Comparison of ENCODE assay signal across 11 mouse cellular contexts in the genomic region with DNA sequence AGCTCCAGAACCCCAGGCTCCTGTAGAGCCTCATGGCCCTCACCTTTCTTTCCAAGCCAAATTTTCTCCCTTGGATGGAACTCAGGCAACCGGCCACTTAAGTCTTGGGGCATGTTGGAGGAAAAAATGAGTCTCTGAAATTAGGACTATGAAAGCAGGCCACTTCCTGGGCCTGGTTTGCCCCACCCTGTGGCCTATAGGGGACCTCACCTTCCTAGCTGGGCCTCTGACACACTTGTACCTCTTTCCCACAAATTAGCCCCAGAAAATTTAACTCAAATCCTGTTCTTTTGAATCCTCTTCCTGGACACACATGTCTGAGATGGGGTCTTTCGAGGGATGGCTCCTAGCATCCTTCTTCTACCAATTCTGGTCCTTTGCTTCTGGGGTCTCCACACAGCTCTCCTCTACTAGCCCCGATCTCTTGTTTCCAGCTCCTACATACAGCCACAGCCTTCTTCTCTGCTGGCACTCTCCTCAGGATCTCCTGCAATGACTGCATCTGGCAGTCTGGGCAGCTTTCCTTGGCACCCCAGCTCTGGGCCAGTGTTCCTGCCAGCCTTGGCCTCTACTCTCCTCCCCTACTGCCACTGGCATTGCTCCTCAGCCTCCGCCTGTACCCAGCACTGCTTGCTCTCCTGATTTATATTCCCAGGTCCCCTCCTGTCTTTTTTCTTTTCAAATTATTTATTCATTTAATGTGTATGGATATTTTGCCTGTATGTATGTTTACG. TPM values are rescaled to one million over a fixed set of nuclear protein-coding genes. Genes with fewer than 3 reads are reported as not detected.
A peak's percentile ranks its signal among the peaks of the same experiment; 100 is the strongest.
DNase-seq lines count a peak whose midpoint lies in the region; ATAC-seq and TF ChIP-seq lines count a peak whose summit lies in the region.
"Had no signal": no experiment of that assay in that cellular context is flagged by ENCODE, and none has a peak within 500 bp of the region (broad histone marks: within the 10 kb centered on the region; RNA-seq: fewer than 3 reads in every experiment).

No protein-coding gene starts in this region.

- no peak overlapping the region for H3K27ac ChIP-seq in forebrain, postnatal 0 days (ENCODE audit: low read depth, low read length)
- H3K27ac ChIP-seq in forebrain, embryonic 13.5 days, result no peak overlapping the region
- no peak overlapping the region for H3K27ac ChIP-seq in kidney, embryonic 14.5 days (ENCODE audit: low read depth, low read length)
- H3K27ac ChIP-seq: intestine, embryonic 15.5 days; stomach, embryonic 15.5 days had no signal

- no peaks in the 10 kb centered on the region for H3K27me3 ChIP-seq in forebrain, postnatal 0 days (ENCODE audit: insufficient read depth, low read length)
- no peaks in the 10 kb centered on the region for H3K27me3 ChIP-seq in forebrain, embryonic 13.5 days
- no peaks in the 10 kb centered on the region for H3K27me3 ChIP-seq in kidney, embryonic 14.5 days (ENCODE audit: control insufficient read depth, insufficient read depth, low read length)
- H3K27me3 ChIP-seq: intestine, embryonic 15.5 days; stomach, embryonic 15.5 days had no signal

- ATAC-seq in forebrain, postnatal 0 days, result peak; percentile 50; the same call in 1 of the 2 replicates
- no peak for ATAC-seq in forebrain, embryonic 13.5 days
- ATAC-seq in kidney, embryonic 14.5 days (ENCODE audit: low FRiP score, low TSS enrichment), result no peak

- H3K36me3 ChIP-seq in forebrain, postnatal 0 days (ENCODE audit: insufficient read depth), result no peaks in the 10 kb centered on the region
- no peaks in the 10 kb centered on the region for H3K36me3 ChIP-seq in forebrain, embryonic 13.5 days (ENCODE audit: poor library complexity, severe bottlenecking)
- peaks cover 15% of the 10 kb centered on the region for H3K36me3 ChIP-seq in kidney, embryonic 14.5 days (ENCODE audit: control insufficient read depth, insufficient read depth, low read length)

- no peak overlapping the region for H3K9ac ChIP-seq in forebrain, postnatal 0 days
- no peak overlapping the region for H3K9ac ChIP-seq in forebrain, embryonic 13.5 days
- no peak overlapping the region for H3K9ac ChIP-seq in kidney, embryonic 14.5 days (ENCODE audit: low read depth, low read length)
- H3K9ac ChIP-seq: intestine, embryonic 15.5 days; stomach, embryonic 15.5 days had no signal

- DNase-seq in forebrain, postnatal 0 days, result peak; percentile 32
- peak; percentile 35 for DNase-seq in 3T3-L1 (ENCODE audit: low read depth, low spot score)
- peak; percentile 80 for DNase-seq in cerebellum, adult 8-10 months
- peak; percentile 60 to 67 for DNase-seq in heart, adult 9 months (ENCODE audit: low spot score in 2 of 2)
- no peak for DNase-seq in lung, adult 18-20 months
- DNase-seq in thymus, adult 18-20 months, result no peak

- TF ChIP-seq CTCF in forebrain, postnatal 0 days (IDR thresholded peaks at IDR 0.05; ENCODE audit: low read depth), result no peak

- no peak overlapping the region for H3K4me2 ChIP-seq in forebrain, postnatal 0 days (ENCODE audit: low read depth)
- no peak overlapping the region for H3K4me2 ChIP-seq in forebrain, embryonic 13.5 days
- H3K4me2 ChIP-seq in kidney, embryonic 14.5 days (replicated peaks; ENCODE audit: low read depth, low read length), result no peak overlapping the region
- H3K4me2 ChIP-seq: intestine, embryonic 15.5 days; stomach, embryonic 15.5 days had no signal

- WGBS in forebrain, postnatal 0 days, result 81% methylated on average over 5 of the region's 5 CpGs
- WGBS in forebrain, embryonic 13.5 days, result 92% methylated on average over 5 of the region's 5 CpGs
- 93% methylated on average over 5 of the region's 5 CpGs for WGBS in kidney, embryonic 14.5 days

- H3K9me3 ChIP-seq in forebrain, postnatal 0 days (ENCODE audit: low read length), result no peaks in the 10 kb centered on the region
- no peaks in the 10 kb centered on the region for H3K9me3 ChIP-seq in forebrain, embryonic 13.5 days (replicated peaks)
- no peaks in the 10 kb centered on the region for H3K9me3 ChIP-seq in kidney, embryonic 14.5 days (ENCODE audit: control insufficient read depth, low read length)
- H3K9me3 ChIP-seq: intestine, embryonic 15.5 days; stomach, embryonic 15.5 days had no signal

- no peaks in the 10 kb centered on the region for H3K4me1 ChIP-seq in forebrain, postnatal 0 days (ENCODE audit: insufficient read depth)
- H3K4me1 ChIP-seq in forebrain, embryonic 13.5 days, result peaks cover 5% of the 10 kb centered on the region; the same call in 1 of the 2 replicates
- peaks cover 18% of the 10 kb centered on the region; the same call in 1 of the 2 replicates for H3K4me1 ChIP-seq in kidney, embryonic 14.5 days (ENCODE audit: control insufficient read depth, insufficient read depth, low read length)

- no peak overlapping the region for H3K4me3 ChIP-seq in forebrain, postnatal 0 days (ENCODE audit: low read depth, low read length)
- H3K4me3 ChIP-seq in forebrain, embryonic 13.5 days, result no peak overlapping the region
- H3K4me3 ChIP-seq in kidney, embryonic 14.5 days (ENCODE audit: low read length), result no peak overlapping the region
- H3K4me3 ChIP-seq: erythroblast, embryonic 14.5 days; intestine, embryonic 15.5 days; stomach, embryonic 15.5 days had no signal

RNA-seq across cellular contexts. Expression of gene Itga5, which starts 6.5 kb away (rescaled TPM):
- total RNA-seq in forebrain, postnatal 0 days (2014; rRNA removed), result 2.2 and 3.2 TPM in 2 replicates
- 2.9 and 3.5 TPM in 2 replicates for polyA plus RNA-seq in forebrain, postnatal 0 days (2015; fragmentation: Nextera tagmentation; extraction: Ambion mirVana)
- 7.7 and 8.0 TPM in 2 replicates for polyA plus RNA-seq in forebrain, embryonic 13.5 days (2015; fragmentation: Nextera tagmentation; extraction: Ambion mirVana)
- 19.6 and 37.4 TPM in 2 replicates for polyA plus RNA-seq in kidney, embryonic 14.5 days (2014; fragmentation: Nextera tagmentation; extraction: Ambion mirVana)

RNA-seq across cellular contexts. Expression of gene Zfp385a, which starts 20.1 kb away (rescaled TPM):
- total RNA-seq in forebrain, postnatal 0 days (2014; rRNA removed), result 11.6 and 13.0 TPM in 2 replicates
- 20.5 and 21.3 TPM in 2 replicates for polyA plus RNA-seq in forebrain, postnatal 0 days (2015; fragmentation: Nextera tagmentation; extraction: Ambion mirVana)
- polyA plus RNA-seq in forebrain, embryonic 13.5 days (2015; fragmentation: Nextera tagmentation; extraction: Ambion mirVana), result 11.3 and 12.0 TPM in 2 replicates
- 12.3 and 18.2 TPM in 2 replicates for polyA plus RNA-seq in kidney, embryonic 14.5 days (2014; fragmentation: Nextera tagmentation; extraction: Ambion mirVana)

RNA-seq across cellular contexts. Expression of gene Gpr84, which starts 49.6 kb away (rescaled TPM):
- 0.29 and 0.54 TPM in 2 replicates for total RNA-seq in forebrain, postnatal 0 days (2014; rRNA removed)
- polyA plus RNA-seq in forebrain, postnatal 0 days (2015; fragmentation: Nextera tagmentation; extraction: Ambion mirVana), result 0.31 and 0.33 TPM in 2 replicates
- 0.30 and 0.41 TPM in 2 replicates for polyA plus RNA-seq in forebrain, embryonic 13.5 days (2015; fragmentation: Nextera tagmentation; extraction: Ambion mirVana)
- 0.47 and 0.69 TPM in 2 replicates for polyA plus RNA-seq in kidney, embryonic 14.5 days (2014; fragmentation: Nextera tagmentation; extraction: Ambion mirVana)
- polyA plus RNA-seq: erythroblast, embryonic 14.5 days had no signal

Comparison
In these comparisons a context has a peak if more than half of its experiments do, and no peak if none do; other contexts are left out.
1. DNase-seq: peak in forebrain, postnatal 0 days (single experiment), 3T3-L1 (single experiment), cerebellum, adult 8-10 months (single experiment) and heart, adult 9 months (2 of 2); none in lung, adult 18-20 months (0 of 2) and thymus, adult 18-20 months (0 of 2).